Mouse (Mus musculus): Measurements from ENCODE around the gene Mgat5b. TPM values are rescaled to one million over a fixed set of nuclear protein-coding genes. Genes with fewer than 3 reads are reported as not detected.

Mgat5b gene
- polyA plus RNA-seq (2014; fragmentation: Nextera tagmentation; extraction: Ambion mirVana) = 0.27 and 0.39 TPM in 2 replicates

DNA sequence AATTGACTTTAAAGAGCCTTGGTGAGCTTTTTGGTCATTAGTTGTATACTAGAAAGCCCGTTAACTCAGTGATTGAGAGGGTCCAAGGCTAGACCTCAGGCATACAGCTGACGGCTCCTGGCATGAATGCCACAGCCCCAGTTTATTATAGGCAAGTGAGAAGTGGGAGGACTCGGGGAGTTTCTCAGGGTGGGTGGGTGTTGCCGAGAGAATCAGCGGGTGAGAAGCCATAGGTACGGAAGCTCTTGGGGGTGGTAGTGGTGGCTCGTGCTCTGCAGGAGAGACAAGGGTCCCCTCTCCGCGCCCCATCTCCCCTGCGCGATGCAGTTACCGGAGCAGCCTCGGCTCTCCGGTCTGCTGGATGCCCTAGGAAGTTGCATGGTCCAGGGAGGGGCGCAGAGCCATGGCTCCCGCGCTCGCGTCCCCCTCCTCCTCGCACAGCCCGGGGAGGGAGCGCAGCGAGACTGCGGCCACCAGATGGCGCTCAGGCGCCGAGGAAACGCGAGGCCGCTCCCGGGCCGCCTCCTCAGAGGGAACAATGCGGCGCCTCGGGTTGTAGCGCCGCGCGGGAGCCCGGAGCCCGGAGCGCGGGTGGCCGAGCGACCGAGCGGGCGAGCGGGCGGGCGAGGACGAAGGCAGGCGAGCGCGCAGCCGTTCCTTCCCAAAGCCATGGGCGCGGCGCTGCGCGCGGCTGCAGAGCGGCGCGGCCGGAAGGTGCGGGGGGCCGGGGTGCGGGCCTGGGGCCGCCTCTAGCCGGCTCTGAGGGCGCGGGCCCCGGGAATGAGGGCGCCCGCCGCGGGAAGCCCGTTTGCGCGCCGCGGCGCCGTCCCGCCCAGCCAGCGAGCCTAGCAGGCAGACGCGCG, at the start of gene Mgat5b:
Gene Mgat5b, plus strand, starts transcription at position 541 of the 863 bp plus-strand sequence.
- peak within 1 kb of the TSS; percentile 57 for H3K4me3 ChIP-seq (ENCODE audit: low read depth, low read length)
- H3K9ac ChIP-seq (ENCODE audit: low read depth, low read length) = peak within 1 kb of the TSS; percentile 30; the same call in 1 of the 2 replicates
- peak within 1 kb of the TSS; percentile 89 for H3K4me2 ChIP-seq
- no peaks in the 10 kb centered on the region for H3K36me3 ChIP-seq (ENCODE audit: control insufficient read depth, insufficient read depth, low read length)
- H3K27me3 ChIP-seq (replicated peaks; ENCODE audit: control insufficient read depth, insufficient read depth, low read length) = peaks cover 74% of the 10 kb centered on the region
- H3K4me1 ChIP-seq (replicated peaks; ENCODE audit: control insufficient read depth, insufficient read depth, low read length) = no peaks in the 10 kb centered on the region
- ATAC-seq (replicated peaks; ENCODE audit: low FRiP score) = 0 out of 2 replicates have a peak, but pooled peaks have one; percentile 39
- 2% methylated on average over 76 of the region's 90 CpGs for WGBS
- DNase-seq (ENCODE audit: low spot score) = peak; percentile 75
- no peak within 1 kb of the TSS for H3K27ac ChIP-seq (ENCODE audit: low read depth, low read length)
- H3K9me3 ChIP-seq (ENCODE audit: control insufficient read depth, low read length) = no peaks in the 10 kb centered on the region

DNA sequence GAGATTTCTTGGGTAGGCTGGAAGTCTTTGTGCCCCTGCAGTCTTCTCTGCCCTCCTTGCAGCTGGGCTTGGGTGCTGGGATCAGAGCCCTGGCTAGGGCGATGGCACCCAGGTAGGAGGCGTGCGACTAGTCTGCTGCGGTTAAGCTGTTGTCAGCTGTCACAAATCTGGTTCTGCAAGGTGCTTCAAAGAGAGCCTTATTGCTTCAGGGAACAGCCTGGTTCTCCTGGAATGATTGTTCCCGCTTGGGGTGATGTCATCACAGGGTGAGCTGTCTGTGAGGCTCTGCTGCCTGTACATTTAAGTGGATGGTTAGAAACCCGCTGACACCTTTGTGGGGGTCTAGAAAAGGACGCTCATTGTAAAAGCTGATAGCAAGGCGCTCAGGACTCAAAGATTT, 49.4 kb upstream of the Mgat5b start:
- ATAC-seq (replicated peaks; ENCODE audit: low FRiP score) (no peak), DNase-seq (ENCODE audit: low spot score) (no peak)
- no peak overlapping the region for H3K4me2 ChIP-seq
- WGBS = 91% methylated on average over 8 of the region's 8 CpGs
- H3K4me3 ChIP-seq (ENCODE audit: low read depth, low read length) = no peak overlapping the region
- H3K27ac ChIP-seq (ENCODE audit: low read depth, low read length) = no peak overlapping the region
- H3K9ac ChIP-seq (ENCODE audit: low read depth, low read length) = no peak overlapping the region
- H3K4me1 ChIP-seq (replicated peaks; ENCODE audit: control insufficient read depth, insufficient read depth, low read length) = peaks cover 4% of the 10 kb centered on the region
- no peaks in the 10 kb centered on the region for H3K27me3 ChIP-seq (replicated peaks; ENCODE audit: control insufficient read depth, insufficient read depth, low read length)
- H3K9me3 ChIP-seq (ENCODE audit: control insufficient read depth, low read length) = no peaks in the 10 kb centered on the region
- peaks cover 8% of the 10 kb centered on the region; the same call in 1 of the 2 replicates for H3K36me3 ChIP-seq (ENCODE audit: control insufficient read depth, insufficient read depth, low read length)

DNA sequence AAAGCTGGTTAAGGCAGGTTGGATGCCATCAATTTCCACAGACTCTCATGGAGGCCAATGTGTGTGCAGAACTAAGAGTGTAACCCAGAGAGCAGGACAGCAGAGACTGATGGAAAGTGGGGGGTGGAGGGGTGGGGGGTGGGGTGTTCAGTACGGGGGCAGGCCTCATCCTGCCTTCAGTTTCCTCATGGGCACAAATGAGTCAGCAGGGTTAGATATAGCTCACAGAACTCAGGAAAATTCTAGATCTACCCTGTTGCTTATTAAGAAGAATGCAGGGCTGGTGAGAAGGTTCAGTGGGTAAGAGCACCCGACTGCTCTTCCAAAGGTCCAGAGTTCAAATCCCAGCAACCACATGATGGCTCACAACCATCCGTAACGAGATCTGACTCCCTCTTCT, 49.0 kb upstream of the Mgat5b start:
- Histone ChIP-seq H3K4me1 (replicated peaks; ENCODE audit: control insufficient read depth, insufficient read depth, low read length) (peaks cover under 1% of the 10 kb centered on the region; the same call in 1 of the 2 replicates), H3K27ac (ENCODE audit: low read depth, low read length) (no peak overlapping the region), H3K27me3 (replicated peaks; ENCODE audit: control insufficient read depth, insufficient read depth, low read length) (no peaks in the 10 kb centered on the region), H3K4me2 (no peak overlapping the region), H3K36me3 (ENCODE audit: control insufficient read depth, insufficient read depth, low read length) (peaks cover 8% of the 10 kb centered on the region; the same call in 1 of the 2 replicates), H3K4me3 (ENCODE audit: low read depth, low read length) (no peak overlapping the region), H3K9me3 (ENCODE audit: control insufficient read depth, low read length) (no peaks in the 10 kb centered on the region), H3K9ac (ENCODE audit: low read depth, low read length) (no peak overlapping the region)
- 77% methylated on average over 4 of the region's 4 CpGs for WGBS
- ATAC-seq (replicated peaks; ENCODE audit: low FRiP score) (no peak), DNase-seq (ENCODE audit: low spot score) (no peak)

DNA sequence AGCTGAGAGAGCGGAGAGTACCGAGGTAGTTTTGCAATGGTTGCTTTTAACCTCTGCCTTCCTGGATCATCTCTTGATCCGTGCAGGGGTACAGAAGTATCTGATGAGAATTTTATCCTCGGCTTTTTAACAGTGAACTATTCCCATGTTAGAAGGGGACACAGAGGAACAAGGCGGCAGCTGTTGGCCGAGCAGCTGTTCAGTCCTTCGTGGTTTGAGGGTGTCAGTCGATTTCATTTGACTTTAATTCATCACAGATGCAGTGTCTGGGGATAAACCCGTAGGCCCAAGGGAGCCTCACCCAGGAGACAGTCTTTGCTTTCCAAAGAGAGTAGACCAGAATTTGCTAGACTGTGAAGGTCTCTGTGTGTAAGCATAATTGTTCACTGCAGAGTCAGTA, 47.1 kb upstream of the Mgat5b start:
- Histone ChIP-seq H3K4me2 (no peak overlapping the region), H3K9me3 (ENCODE audit: control insufficient read depth, low read length) (no peaks in the 10 kb centered on the region), H3K27me3 (replicated peaks; ENCODE audit: control insufficient read depth, insufficient read depth, low read length) (no peaks in the 10 kb centered on the region), H3K27ac (ENCODE audit: low read depth, low read length) (no peak overlapping the region), H3K4me3 (ENCODE audit: low read depth, low read length) (no peak overlapping the region), H3K9ac (ENCODE audit: low read depth, low read length) (no peak overlapping the region), H3K4me1 (replicated peaks; ENCODE audit: control insufficient read depth, insufficient read depth, low read length) (no peaks in the 10 kb centered on the region), H3K36me3 (ENCODE audit: control insufficient read depth, insufficient read depth, low read length) (peaks cover 4% of the 10 kb centered on the region; the same call in 1 of the 2 replicates)
- ATAC-seq (replicated peaks; ENCODE audit: low FRiP score) (no peak), DNase-seq (ENCODE audit: low spot score) (no peak)
- WGBS = 89% methylated on average over 9 of the region's 9 CpGs

DNA sequence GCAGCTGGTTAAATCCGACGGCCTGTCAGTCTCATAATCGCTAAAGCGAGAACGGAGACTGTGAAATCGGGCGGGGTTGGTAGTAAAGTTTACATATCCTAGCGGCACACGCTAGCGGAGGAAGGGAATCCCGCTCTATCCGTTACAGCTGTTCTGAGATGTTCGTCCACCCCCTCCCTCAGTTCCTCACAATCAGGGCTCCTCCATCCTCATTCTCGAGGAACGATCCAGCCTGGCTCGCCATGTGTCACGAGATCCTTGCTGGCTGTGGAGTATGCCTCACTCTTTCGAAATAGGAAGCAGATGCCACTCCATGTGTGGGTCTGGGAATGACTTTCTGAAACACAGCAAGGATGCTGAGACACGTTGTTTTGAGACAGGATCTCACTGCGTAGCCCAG, 44.7 kb upstream of the Mgat5b start:
- peaks cover 3% of the 10 kb centered on the region; the same call in 1 of the 2 replicates for H3K36me3 ChIP-seq (ENCODE audit: control insufficient read depth, insufficient read depth, low read length)
- H3K27ac ChIP-seq (ENCODE audit: low read depth, low read length) = no peak overlapping the region
- no peak overlapping the region for H3K4me3 ChIP-seq (ENCODE audit: low read depth, low read length)
- no peaks in the 10 kb centered on the region for H3K9me3 ChIP-seq (ENCODE audit: control insufficient read depth, low read length)
- H3K4me1 ChIP-seq (replicated peaks; ENCODE audit: control insufficient read depth, insufficient read depth, low read length) = no peaks in the 10 kb centered on the region
- 93% methylated on average over 20 of the region's 20 CpGs for WGBS
- DNase-seq (ENCODE audit: low spot score) (no peak), ATAC-seq (replicated peaks; ENCODE audit: low FRiP score) (no peak)
- no peak overlapping the region for H3K9ac ChIP-seq (ENCODE audit: low read depth, low read length)
- no peak overlapping the region for H3K4me2 ChIP-seq
- no peaks in the 10 kb centered on the region for H3K27me3 ChIP-seq (replicated peaks; ENCODE audit: control insufficient read depth, insufficient read depth, low read length)

DNA sequence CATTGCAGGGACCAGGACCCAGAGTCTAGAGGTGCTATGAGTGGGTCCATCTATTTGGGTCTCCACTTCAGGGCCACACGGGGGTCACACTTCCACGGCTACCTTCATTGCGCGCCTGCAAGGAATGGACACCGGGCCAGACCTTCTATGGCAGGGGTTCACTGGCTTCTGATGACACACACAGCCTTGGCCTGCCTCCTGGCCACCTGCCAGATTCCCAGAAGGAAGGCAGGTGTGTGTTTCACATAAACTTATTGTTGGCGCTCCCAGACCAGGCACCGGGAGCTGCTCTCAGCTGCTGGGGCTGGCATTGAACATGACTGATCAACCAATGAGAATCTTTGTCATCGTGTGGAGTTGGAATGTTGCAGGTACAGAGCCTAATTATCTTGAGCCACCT, 40.2 kb upstream of the Mgat5b start:
- Histone ChIP-seq H3K4me1 (replicated peaks; ENCODE audit: control insufficient read depth, insufficient read depth, low read length) (no peaks in the 10 kb centered on the region; the same call in 1 of the 2 replicates), H3K27me3 (replicated peaks; ENCODE audit: control insufficient read depth, insufficient read depth, low read length) (no peaks in the 10 kb centered on the region), H3K4me2 (no peak overlapping the region), H3K9me3 (ENCODE audit: control insufficient read depth, low read length) (no peaks in the 10 kb centered on the region), H3K36me3 (ENCODE audit: control insufficient read depth, insufficient read depth, low read length) (0 out of 2 replicates have a peak, but pooled peaks cover 3% of the 10 kb centered on the region), H3K9ac (ENCODE audit: low read depth, low read length) (no peak overlapping the region), H3K4me3 (ENCODE audit: low read depth, low read length) (no peak overlapping the region), H3K27ac (ENCODE audit: low read depth, low read length) (no peak overlapping the region)
- DNase-seq (ENCODE audit: low spot score) = no peak
- 93% methylated on average over 8 of the region's 8 CpGs for WGBS
- no peak for ATAC-seq (replicated peaks; ENCODE audit: low FRiP score)

DNA sequence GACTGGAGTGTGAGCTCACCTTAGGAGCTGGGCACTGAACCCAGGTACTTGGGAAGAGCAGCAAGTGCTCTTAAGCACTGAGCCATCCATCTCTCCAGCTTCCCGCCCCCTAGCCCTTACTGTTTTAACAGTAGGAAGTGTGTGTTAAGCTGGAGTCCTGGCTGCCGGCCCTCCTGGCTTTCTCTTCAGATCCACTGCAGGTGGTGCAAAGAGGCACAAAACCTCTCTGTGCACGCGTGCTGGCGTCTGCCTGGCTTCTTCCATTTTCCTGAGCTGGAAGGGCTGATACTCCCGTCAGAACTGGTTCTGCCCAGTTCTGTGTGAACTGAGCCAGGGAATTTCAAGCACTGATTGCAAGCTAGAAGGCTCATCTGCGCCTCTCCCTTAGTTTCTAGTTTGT, 37.8 kb upstream of the Mgat5b start:
- peaks cover 3% of the 10 kb centered on the region; the same call in 1 of the 2 replicates for H3K4me1 ChIP-seq (replicated peaks; ENCODE audit: control insufficient read depth, insufficient read depth, low read length)
- H3K9me3 ChIP-seq (ENCODE audit: control insufficient read depth, low read length) = no peaks in the 10 kb centered on the region
- H3K27ac ChIP-seq (ENCODE audit: low read depth, low read length) = no peak overlapping the region
- H3K36me3 ChIP-seq (ENCODE audit: control insufficient read depth, insufficient read depth, low read length) = no peaks in the 10 kb centered on the region
- DNase-seq (ENCODE audit: low spot score) (no peak), ATAC-seq (replicated peaks; ENCODE audit: low FRiP score) (no peak)
- no peak overlapping the region for H3K9ac ChIP-seq (ENCODE audit: low read depth, low read length)
- WGBS = 75% methylated on average over 7 of the region's 7 CpGs
- no peak overlapping the region for H3K4me3 ChIP-seq (ENCODE audit: low read depth, low read length)
- no peaks in the 10 kb centered on the region; the same call in 1 of the 2 replicates for H3K27me3 ChIP-seq (replicated peaks; ENCODE audit: control insufficient read depth, insufficient read depth, low read length)
- H3K4me2 ChIP-seq = no peak overlapping the region

DNA sequence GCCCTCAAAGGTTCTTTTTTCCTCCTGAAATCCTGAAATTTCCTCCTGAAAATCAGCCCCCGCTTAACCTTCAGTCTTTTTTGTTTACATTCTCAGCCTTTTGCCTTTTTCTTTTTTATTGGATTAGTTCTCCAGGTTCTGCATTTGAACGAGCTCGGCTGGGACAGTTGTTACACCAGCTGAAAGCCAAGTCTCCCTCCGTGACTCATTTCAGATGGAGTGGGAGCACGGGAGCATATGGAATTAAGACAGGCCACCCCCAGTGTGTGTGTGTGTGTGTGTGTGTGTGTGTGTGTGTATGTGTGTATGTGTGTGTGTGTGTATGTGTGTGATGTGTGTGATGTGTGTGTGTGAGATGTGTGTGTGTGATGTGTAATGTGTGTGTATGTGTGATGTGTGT, 37.2 kb upstream of the Mgat5b start:
- ATAC-seq (replicated peaks; ENCODE audit: low FRiP score) = no peak
- H3K4me1 ChIP-seq (replicated peaks; ENCODE audit: control insufficient read depth, insufficient read depth, low read length) = peaks cover 3% of the 10 kb centered on the region; the same call in 1 of the 2 replicates
- H3K36me3 ChIP-seq (ENCODE audit: control insufficient read depth, insufficient read depth, low read length) = no peaks in the 10 kb centered on the region
- H3K4me3 ChIP-seq (ENCODE audit: low read depth, low read length) = no peak overlapping the region
- H3K27me3 ChIP-seq (replicated peaks; ENCODE audit: control insufficient read depth, insufficient read depth, low read length) = no peaks in the 10 kb centered on the region; the same call in 1 of the 2 replicates
- no peak for DNase-seq (ENCODE audit: low spot score)
- WGBS = 81% methylated on average over 5 of the region's 5 CpGs
- no peaks in the 10 kb centered on the region for H3K9me3 ChIP-seq (ENCODE audit: control insufficient read depth, low read length)
- no peak overlapping the region for H3K4me2 ChIP-seq
- H3K9ac ChIP-seq (ENCODE audit: low read depth, low read length) = no peak overlapping the region
- H3K27ac ChIP-seq (ENCODE audit: low read depth, low read length) = no peak overlapping the region

Data from liver, embryonic 11.5 days (tissue).